13 mouse cellular contexts compared by ENCODE assay signal in the genomic region with DNA sequence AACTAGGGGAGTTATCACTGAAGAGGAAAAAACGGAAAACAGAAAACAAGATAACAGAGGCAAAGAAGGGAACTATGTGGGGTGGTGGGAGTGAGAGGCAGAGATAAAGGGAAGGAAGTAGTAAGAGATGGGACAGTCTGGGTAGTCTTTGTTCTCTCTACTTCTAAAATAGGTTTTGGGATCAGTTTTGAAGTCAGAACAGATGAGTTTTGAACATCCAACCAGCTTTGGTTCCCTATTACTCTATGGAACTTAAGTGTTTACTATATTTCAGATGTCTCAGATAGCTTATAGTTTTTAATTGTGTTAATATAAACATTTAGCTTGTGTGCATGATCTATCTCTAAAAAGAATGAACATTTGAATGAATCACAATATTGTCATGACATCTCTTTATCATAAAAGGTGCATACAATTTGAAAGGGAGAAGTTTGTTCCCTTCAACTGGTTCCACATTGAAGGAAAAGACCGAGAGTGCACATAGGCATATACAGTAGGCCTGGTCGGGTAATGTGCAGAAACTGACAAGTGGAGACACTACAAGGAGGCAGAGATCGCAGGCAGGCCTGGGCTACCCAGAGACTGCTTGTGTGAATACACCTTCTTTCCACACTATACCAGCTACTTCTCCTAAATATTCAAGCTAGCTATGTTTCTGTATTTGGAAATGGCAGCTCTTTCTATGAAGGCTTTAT.
"Had no signal": no experiment of that assay in that cellular context is flagged by ENCODE, and none has a peak within 500 bp of the region (broad histone marks: within the 10 kb centered on the region; RNA-seq: fewer than 3 reads in every experiment).

No protein-coding gene starts in this region.

- H3K27ac ChIP-seq: limb, embryonic 15.5 days; lung, embryonic 15.5 days; macrophage; neural tube, embryonic 13.5 days had no signal

- H3K36me3 ChIP-seq: limb, embryonic 15.5 days; lung, embryonic 15.5 days; neural tube, embryonic 13.5 days had no signal

- H3K9ac ChIP-seq: limb, embryonic 15.5 days; lung, embryonic 15.5 days; neural tube, embryonic 13.5 days had no signal

- H3K4me1 ChIP-seq: limb, embryonic 15.5 days; lung, embryonic 15.5 days; neural tube, embryonic 13.5 days had no signal

- H3K4me3 ChIP-seq: limb, embryonic 15.5 days; lung, embryonic 15.5 days; neural tube, embryonic 13.5 days had no signal

- DNase-seq: kidney, adult 8-10 months; kidney, postnatal 25 days; layer of hippocampus, adult 9-11 months; layer of hippocampus, postnatal 36 days; lung, postnatal 14 days; midbrain, embryonic 14.5 days; right cerebral cortex, postnatal 25 days had no signal

- H3K4me2 ChIP-seq: limb, embryonic 15.5 days; lung, embryonic 15.5 days; neural tube, embryonic 13.5 days had no signal

- ATAC-seq: inflammation-experienced regulatory T-cells, adult 6 months; intestine, postnatal 0 days had no signal

- H3K9me3 ChIP-seq: limb, embryonic 15.5 days; lung, embryonic 15.5 days; neural tube, embryonic 13.5 days had no signal

- H3K27me3 ChIP-seq: limb, embryonic 15.5 days; lung, embryonic 15.5 days; neural tube, embryonic 13.5 days had no signal
